Mouse (Mus musculus) ovary, postnatal 14 days (tissue): ENCODE results near the gene Zfp617.
"Not testable (repeated sequence)": the region's sequence is repeated elsewhere in the genome, so short reads cannot be mapped to it uniquely, and the experiment has no call there.

Experiments used
- DNase-seq: peaks from one replicate; pipeline ENCODE4 v3.0.0; 2022; ENCODE audit warnings: low spot score

Gene Zfp617

DNA sequence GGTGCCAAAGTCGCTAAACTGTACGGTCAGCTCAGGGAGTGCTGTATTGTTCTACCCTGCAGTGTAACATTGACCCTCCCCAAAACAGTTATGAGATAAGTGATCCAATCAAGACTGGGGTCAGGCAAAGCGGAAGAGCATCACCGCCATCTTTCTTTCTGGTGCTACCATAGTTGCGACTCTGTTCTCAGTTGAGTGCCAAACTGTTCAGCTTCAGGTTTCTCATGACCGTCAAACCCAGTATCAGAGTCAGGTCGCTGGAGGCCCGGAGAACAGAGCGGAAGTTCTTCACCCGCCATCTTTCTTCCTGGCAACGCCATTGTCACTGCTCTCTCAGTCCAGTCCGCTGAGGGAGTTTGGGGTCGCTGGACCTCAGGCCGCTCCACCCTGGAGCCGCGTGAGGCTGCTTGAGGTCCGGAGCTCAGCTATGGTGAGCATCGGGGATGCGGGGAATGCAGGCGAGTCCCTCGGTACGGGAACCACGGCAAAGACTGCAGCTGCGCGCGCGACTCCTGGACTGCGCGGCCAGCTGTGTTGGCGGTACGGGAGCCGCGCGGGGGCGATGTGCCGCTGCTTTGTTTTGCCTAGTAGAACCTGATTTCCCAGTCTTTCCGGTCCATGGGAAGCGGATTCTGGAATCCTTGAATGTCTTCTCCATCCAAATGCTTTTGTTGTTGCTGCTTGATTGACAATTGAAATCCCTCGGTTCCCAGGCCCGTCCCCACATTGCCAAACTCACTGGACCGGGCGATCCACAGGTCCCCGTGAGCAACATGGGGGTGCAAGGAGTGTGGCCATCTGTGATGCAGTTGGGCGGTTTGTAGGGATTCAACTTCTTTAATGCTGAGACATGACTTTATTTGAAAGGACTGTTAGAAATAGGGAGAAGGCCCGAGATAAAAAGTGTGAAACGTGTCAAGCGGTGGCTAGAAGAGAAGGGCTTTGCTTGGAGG is at the start of gene Zfp617, which contains the start of gene Zfp882:
Gene Zfp617, plus strand, starts transcription at position 327 of the 953 bp plus-strand sequence.
Gene Zfp882, plus strand, starts transcription at position 300 of the 953 bp plus-strand sequence.
- peak; percentile 82 for DNase-seq

DNA sequence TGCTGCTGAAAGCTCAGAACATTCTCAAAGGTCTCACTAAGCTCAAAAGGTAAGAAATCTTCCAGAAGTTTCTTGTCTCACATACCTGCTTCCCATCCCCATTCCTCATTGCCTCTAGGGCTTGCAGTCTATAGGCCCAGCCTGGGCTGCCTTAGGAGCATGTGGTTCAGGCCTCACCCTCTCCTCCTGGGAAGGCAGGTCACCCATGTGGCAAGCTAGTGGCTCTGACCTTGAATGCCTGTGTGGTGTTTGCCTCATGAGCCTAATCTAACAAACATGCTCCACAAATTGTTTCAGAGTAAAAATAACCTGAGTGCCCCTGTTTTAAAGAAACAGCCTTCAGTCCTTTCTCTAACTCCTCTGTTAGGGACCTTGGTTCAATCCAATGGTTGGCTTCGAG is 46.9 kb upstream of the Zfp617 start:
- not testable (repeated sequence) for DNase-seq

DNA sequence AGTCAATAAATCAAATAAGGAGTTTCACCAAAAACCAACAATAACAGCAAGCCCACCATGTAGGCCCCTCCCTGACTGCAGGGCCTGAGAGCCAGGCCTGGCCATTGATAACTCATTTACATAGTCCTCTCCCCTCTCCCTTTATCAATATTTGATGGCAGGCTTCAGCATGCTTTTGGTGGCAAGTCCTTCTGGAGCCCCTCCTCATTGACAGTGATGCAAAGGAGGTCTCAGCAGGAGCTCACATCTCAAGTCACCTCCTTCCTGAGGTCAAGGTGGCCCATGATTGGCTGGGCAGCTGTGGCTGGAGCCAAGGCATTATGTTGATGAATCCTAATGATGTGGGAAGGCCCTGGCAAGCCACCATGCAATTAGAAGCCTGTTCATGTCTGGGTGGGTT is 46.4 kb upstream of the Zfp617 start:
- not testable (repeated sequence) for DNase-seq

DNA sequence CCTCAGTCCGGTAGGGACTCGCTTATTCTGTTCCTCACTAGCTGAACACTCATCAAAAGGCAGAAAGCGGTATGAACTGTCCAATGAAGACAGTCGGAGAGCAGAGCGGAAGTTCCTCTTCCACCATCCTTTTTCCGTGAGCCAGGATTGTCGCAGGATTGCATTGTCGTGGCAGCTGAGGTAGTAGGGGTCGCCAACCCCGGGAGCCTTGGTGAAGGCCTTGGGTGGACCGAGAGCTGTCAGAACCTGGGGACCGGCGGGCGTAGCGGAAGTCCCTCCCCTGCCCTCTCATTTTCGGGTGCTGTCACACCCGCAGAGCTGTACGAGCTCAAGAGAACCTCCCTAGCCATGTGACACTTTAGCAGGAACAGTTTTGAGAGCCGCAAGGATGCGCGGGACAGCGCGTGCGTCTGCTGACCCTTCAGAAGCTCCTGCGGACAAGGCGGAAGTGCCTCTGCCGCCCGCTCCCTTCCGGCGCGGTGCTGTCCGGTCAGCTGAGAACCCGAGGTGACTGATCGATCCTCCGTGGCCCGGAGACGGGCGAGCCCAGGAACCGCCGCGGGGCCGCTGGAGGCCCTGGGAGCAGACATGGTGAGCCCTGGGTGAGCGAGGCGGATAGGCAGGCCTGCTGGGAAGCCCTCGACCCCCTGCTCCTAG is 26.7 kb upstream of the Zfp617 start, which contains the start of gene Zfp709:
Gene Zfp709, plus strand, starts transcription at position 402 of the 657 bp plus-strand sequence.
- DNase-seq: peak; percentile 58

DNA sequence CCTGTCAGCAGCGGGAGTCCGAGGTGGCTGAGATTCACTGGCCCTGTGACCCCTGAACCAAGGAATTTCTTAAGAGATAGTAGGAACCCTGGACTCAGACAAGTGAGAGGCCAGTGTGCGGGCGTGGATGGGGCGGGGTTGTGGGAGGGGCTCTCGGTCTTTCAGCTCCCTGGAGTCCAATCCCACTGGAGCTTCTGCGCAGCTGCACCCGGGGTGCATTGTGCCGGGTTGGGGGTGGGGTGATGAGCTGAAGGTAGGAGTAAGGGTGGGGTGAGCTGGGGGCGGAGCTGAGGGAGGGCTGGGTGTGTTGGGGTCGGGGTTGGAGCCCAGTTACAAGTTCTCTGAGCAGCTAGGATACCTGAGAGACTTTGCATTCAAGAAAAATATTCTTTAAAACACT is 7.8 kb upstream of the Zfp617 start:
- DNase-seq: not testable (repeated sequence)

DNA sequence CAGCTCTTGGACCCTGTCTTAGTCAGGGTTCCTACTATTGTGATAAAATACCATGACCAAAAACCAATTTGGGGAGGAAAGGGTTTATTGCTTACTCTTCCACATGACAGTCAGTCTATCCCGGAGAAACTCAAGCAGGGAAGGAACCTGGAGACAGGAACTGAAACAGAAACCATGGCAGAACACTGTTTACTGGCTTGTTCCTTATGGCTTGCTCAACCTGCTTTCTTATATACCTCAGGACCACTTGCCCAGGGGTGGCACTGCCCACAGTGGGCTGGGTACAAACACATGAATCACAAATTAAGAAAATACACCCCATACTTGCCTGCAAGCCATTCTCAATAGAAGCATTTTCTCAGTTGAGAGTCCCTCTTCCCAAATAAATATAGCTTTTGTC is 5.4 kb upstream of the Zfp617 start:
- not testable (repeated sequence) for DNase-seq

DNA sequence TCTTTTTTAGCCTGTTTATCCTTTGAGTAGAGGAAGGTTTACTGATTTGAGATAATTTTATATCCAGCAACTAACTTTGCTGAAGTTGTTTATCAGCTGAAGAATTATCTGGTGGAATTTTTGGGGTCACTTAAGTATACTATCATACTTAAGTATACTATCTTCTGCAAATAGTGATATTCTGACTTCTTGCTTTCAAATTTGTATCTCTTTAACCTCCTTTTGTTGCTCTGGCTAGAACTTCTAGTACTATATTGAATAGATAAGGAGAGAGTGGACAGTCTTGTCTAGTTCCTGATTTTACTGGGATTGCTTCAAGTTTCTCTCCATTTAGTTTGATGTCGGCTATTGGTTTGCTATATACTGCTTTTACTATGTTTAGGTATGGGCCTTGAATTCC is 1.6 kb upstream of the Zfp617 start:
- DNase-seq: no peak

DNA sequence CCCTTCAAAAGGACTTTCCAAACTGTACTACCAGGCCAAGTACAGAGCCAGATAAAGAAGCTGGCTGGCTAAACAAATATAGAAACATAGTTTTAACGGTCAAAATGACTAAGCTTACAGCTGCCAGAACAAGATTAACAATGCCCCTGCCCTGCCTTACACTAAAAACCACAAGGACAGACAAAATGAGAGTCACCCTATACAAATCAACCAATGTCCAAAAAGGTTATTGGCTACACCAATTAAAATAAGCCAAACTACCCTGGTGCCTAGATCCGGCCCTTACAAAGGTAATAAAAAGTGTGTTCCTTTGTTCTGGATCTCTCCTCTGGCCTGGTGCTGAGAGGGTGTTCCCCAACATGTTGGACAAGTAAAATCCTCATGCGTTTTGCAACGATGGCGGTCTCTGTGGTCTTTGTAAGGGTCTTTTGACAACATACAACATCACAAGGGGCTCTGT is 607 bp upstream of the Zfp617 start:
- DNase-seq: no peak

DNA sequence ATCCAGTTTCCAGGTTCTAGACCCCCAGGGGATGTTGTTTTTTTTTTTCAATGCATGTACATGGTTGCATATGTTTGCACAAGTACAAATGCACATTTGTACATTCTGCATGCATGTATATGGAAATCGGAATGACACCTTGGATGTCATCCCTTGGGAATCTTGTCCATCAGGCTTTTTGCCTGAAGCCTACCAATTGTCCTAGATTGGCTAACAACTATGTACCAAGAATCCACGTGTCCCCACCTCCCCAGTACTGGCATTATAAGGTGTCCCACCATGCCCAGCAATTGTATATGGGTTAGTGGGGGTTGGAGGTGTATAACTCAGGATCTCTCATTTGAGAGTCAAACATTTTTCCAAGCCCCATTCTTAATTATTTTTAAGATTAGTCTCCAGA is 3.9 kb downstream of the Zfp617 start:
- DNase-seq: no peak

DNA sequence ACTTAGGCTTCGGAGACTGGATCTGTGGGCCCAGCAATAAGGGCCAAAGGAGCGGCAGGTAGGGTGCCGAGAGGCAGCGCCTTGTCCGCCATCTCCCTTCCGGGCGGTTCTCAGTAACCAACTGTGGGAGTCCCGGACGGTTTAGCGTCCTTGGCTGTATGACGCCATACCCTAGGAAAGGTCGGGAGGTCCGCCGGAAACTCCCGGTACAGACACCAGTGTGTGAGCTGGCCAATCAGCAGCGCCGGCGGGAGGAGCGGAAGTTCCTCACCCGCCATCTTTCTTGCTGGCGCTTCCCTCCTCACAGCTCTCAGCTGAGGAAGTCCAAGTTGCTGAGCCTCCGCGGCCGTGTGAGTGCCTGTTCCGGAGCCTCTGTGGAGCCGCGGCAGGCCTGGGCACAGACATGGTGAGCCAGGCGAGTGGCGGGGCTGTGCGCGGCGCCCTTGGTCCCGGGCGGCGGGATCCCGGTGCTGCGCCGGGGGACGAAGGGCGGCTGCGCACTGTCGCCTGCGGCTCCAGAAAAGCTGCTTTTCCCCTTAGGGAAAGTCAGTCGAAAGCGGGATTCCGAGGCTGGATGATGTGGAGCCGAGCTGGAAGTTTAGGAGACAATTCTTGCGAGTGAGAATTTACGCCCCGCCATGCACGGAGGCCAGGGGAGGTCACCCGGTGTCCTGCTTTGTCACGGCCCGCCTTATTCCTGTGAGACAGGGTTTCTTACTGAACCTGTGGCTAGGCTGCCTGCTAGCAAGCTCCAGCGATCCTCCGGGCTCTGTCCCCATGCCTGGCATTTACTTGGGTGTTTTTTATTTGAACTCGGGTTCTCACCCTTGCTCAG is 14.3 kb downstream of the Zfp617 start:
- DNase-seq: peak; percentile 83

DNA sequence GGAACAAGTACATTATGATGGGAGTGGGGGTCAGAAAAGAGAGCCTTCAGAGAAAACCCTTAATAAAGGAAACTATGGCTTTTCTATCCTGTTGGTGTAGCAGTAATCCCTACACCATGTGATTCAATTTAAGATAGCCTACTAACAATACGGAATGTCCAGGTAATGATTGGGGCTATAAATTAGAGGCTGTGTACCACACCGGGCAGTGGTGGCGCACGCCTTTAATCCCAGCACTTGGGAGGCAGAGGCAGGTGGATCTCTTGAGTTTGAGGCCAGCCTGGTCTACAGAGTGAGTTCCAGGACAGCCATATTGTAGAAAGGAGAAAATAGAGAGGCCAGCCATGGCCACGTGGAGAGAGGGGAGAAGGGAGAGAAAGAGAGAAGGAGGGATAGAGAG is 17.4 kb downstream of the Zfp617 start:
- DNase-seq: no peak

DNA sequence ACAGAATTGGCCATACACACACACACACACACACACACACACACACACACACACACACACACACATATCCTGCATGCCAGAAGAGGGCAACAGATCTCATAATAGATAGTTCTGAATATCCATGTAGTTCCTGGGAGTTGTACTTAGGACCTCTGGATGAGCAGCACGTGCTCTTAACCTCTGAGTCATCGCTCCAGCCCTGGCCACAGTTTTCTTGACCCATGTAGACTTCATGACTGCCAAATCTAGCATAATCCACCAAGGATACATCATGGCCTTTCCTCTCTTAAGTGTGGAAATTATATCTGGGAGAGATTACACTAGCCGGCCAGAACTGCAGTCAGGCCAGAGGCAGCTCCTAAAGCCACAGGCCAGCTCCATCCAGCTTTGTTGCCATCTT is 18.1 kb downstream of the Zfp617 start:
- no peak for DNase-seq

DNA sequence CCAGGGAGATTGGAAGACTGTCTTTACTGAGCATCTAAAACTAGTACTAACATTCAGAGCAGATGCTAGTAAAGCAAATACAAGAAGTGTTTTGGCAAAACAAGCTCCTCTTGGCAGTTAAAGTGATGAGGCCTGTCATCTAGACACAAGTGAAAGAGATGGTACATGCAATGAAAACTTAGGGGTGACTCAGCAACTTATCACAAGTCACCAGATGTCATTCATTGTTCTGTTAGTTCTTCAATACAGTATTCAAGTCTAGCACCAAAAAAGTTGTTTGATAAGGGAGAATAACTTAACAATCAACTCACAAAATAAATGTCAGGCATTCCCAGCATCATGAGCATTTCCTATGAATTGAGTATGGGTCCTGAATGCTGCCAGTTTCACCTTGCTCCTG is 19.3 kb downstream of the Zfp617 start:
- DNase-seq: no peak

DNA sequence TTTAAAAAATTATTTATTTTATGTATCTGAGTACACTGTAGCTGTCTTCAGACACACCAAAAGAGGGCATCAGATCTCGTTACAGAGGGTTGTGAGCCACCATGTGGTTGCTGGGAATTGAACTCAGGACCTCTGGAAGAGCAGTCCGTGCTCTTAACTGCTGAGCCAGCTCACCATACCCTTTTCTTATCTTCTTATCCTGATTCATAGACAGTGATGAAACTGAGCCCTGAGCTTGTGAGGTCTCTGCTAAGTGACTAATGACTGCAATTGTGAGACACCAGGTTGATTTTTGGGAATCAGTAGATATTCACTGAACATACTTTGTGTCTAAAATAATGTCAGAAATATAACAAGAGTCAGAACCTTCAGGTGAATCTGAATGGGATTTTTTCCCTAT is 29.6 kb downstream of the Zfp617 start:
- DNase-seq: not testable (repeated sequence)

DNA sequence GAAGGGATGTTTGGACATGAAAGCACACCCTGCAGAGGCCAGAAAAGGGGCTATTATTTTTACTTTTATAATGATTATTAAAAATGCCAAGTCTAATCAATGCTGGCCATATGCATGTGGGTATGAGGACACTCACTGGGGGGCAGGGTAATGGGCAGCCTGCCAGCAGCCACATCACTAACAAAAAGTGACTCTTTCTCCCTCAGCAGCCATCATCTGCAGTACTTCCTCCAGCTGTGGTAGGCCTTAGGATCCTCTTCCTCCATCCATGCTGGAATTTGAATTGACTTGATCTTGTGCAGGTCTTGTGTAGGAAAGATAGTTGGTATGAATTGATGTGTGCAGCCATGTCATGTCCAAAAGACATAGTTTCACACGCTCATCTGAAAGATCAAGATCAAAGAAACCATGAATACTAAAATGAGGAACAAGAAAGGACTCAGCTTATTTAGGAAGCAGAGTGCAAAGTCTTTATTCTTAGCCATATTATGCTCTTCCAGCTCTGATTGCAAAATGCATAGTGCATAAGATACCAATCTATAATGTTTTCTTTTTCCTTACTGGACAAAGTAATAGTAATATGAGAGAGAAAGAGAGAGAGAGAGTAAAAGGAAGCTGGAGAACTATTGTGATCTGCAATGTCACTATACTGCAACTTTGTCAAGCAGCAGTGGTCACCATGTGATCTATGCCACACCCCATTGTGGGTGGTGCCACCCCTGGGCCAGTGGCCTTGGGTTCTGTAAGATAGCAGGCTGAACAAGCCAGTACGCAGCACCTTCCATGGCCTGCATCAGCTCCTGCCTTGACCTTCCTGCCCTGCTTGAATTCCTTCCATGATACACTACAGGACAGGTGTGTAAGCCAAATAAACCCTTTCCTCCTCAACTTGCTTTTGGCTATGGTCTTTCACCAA is 32.1 kb downstream of the Zfp617 start:
- no peak for DNase-seq

DNA sequence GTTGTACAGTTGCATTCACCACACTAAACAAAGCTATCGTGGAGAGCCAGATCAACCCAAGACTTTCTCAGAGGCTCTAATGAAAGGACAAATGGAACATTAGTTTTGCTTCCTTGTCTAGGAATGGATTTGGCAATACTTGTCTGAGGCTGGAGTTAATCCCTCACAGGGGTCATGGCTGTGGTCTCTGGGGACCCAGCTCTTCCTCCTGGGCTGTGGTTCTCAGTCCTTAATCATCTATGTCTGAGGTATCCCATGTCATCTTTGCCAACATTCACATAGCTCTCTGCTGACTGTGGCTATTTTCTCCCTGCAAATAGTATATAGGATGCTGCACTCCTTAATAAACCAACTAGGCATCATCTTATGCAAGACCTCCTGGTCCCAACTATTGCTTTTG is 33.3 kb downstream of the Zfp617 start:
- no peak for DNase-seq

DNA sequence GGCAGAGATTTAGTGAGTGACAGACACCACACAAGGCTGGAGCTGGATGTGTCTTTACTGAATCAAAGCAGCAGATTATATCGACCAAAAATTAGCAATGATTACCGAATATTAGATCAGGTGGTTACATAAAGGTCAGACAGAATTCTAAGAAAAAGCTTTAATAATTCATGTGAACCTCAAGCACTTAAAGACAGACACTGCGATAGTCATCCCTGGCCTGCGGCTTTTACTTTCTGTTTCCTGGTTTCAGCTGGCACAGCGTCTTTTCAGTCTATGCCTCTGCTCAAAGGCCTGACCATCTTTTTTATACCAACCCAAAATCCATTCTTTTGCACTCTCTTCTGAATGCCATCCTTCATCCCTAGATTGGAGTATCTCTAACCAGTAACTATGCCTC is 40.2 kb downstream of the Zfp617 start:
- no peak for DNase-seq

DNA sequence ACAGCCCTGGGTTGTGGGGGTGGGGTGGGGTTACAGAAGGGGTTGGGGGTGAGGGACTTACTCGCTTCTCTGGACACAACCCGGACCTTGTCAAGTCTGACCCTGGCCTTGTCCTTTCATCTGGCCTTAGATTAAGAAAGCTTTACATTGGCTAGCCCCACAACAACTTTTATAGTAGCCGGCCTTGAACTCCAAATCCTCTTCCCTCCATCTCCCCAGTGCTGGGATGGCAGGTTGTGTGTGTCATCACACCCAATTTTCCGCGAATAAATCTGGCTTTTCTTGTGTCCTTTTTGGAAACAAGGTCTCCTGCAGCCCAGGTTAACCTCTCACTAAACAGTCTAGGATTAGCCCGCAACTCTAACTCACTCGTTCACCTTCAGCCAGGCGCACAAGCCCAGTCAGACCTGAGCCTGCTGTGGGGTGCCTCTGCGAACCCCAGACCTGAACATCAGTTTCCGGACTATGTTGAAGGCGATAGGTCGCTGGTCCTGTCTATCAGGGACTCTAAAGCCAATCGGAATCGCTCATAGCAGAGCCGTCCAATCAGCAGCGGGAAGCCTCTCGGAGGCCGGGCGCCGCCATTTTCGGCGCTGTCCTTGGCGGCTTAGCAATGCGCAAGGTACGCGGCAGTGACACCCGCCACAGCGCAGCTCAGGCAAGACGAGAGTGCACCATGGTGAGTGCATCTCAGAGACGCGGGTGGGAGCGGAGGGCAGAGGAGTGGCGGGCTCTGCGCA is 42.2 kb downstream of the Zfp617 start, which contains the start of gene Zfp961:
Gene Zfp961, plus strand, starts transcription at position 557 of the 740 bp plus-strand sequence.
- DNase-seq: peak; percentile 95

DNA sequence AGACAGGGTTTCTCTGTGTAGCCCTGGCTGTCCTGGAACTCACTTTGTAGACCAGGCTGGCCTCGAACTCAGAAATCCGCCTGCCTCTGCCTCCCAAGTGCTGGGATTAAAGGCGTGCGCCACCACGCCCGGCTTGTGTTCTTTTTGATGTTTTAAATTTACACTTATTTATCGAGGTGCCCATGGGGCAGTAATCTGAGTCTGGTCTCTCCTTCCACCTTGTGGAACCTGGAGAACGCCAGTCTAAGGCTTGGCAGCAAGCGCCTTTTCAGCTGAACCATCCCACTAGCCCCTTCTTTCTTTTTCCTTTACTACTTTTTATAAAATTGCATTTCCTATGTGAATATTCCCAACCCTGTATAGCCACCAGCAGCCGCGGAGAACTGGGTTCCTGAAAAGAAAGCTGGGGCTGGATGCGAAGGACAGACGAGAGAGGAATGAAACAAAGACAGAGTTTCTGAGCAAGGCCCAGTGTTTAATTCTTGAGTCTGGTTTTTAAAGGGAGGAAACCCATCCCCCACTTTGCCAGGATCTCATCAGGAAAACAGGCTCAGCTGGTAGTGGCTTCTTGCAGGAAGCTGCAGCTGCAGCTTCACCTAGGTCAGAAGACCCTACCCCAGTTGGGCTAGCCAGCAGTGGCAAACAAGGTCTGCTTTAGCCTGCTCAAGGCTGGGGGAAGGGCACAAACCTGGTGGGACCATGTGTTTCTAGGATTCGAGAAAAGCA is 43.2 kb downstream of the Zfp617 start:
- DNase-seq: no peak
